Mouse (Mus musculus): ENCODE data around the gene Gm21985.

- TF ChIP-seq CTCF (IDR thresholded peaks at IDR 0.05; ENCODE audit: low read depth, low read length) (no peak), POLR2A (IDR thresholded peaks at IDR 0.05; ENCODE audit: insufficient read depth, low read length) (no peak), EP300 (IDR thresholded peaks at IDR 0.05; ENCODE audit: insufficient read depth, low read depth, low read length) (no peak)
Observed at GRCm38 (mm10) chr2:112391346-112392000, 125.4 kb downstream of the Gm21985 start.
